Mouse (Mus musculus) liver, postnatal 0 days (tissue): ENCODE results near the gene 4921524J17Rik. TPM values are rescaled to one million over a fixed set of nuclear protein-coding genes. Genes with fewer than 3 reads are reported as not detected.

ENCODE experiments used
- ATAC-seq: fragments of 200-750 bp; cut with Nextera tagmentation; 2 replicates; pipeline ENCODE4 v1.8.0; 2017; ENCODE audit warnings: mild to moderate bottlenecking, moderate library complexity
- DNase-seq: peaks from one replicate; pipeline ENCODE4 v3.0.0-alpha.2; 2016
- H3K27ac ChIP-seq: fragments of 300-500 bp; sonication (generic); 2 replicates; pipeline ENCODE4 v1.5.1; 2014; ENCODE audit warnings: antibody characterized with exemption, moderate library complexity, mild to moderate bottlenecking, low read depth
- H3K27me3 ChIP-seq: fragments of 300-500 bp; sonication (generic); 2 replicates; pipeline ENCODE4 v1.6.1; 2014; ENCODE audit warnings: low read length, control low read depth, mixed read lengths; ENCODE audit not compliant: insufficient read depth
- H3K36me3 ChIP-seq: fragments of 300-500 bp; sonication (generic); replicated peaks from 2 replicates; pipeline ENCODE4 v1.6.1; 2014; ENCODE audit warnings: mild to moderate bottlenecking, control low read depth, low read length, moderate library complexity, mixed read lengths; ENCODE audit not compliant: insufficient read depth
- H3K4me1 ChIP-seq: fragments of 300-500 bp; sonication (generic); 2 replicates; pipeline ENCODE4 v1.6.1; 2014; ENCODE audit warnings: antibody characterized with exemption, mild to moderate bottlenecking, control low read depth; ENCODE audit not compliant: insufficient read depth
- H3K4me2 ChIP-seq: fragments of 300-500 bp; sonication (generic); 2 replicates; pipeline ENCODE4 v1.6.1; 2014; ENCODE audit warnings: low read depth, mild to moderate bottlenecking, low read length, moderate library complexity, mixed read lengths
- H3K4me3 ChIP-seq: fragments of 300-500 bp; sonication (generic); 2 replicates; pipeline ENCODE4 v1.5.1; 2014; ENCODE audit warnings: low read depth, low read length
- H3K9ac ChIP-seq: fragments of 300-500 bp; sonication (generic); replicated peaks from 2 replicates; pipeline ENCODE4 v1.6.1; 2014; ENCODE audit warnings: mild to moderate bottlenecking, moderate library complexity
- H3K9me3 ChIP-seq: fragments of 300-500 bp; sonication (generic); 2 replicates; pipeline ENCODE4 v1.6.1; 2016; ENCODE audit warnings: mild to moderate bottlenecking, control low read depth, low read length, mixed read lengths
- CTCF ChIP-seq: sonication (generic); IDR thresholded peaks from 2 replicates; pipeline ENCODE4 v1.5.1; 2016; ENCODE audit warnings: antibody characterized with exemption, low read depth
- EP300 ChIP-seq: IDR thresholded peaks from 2 replicates; pipeline ENCODE4 v1.6.1; 2016; ENCODE audit warnings: antibody characterized with exemption, low read depth, mild to moderate bottlenecking
- WGBS: fragments of 180-500 bp; shearing (Covaris S2); extraction: QIAGEN DNeasy Blood & Tissue Kit; methylation state at CpG from one replicate; pipeline ENCODE4 v1.1.7; 2014; ENCODE audit not compliant: insufficient replicate concordance; 5-methylcytosine and 5-hydroxymethylcytosine counted together
- polyA plus RNA-seq: library from polyadenylated mRNA; unstranded; fragments of >200 nt; fragmentation: Nextera tagmentation; extraction: Ambion mirVana; gene quantifications from 2 replicates; pipeline ENCODE4 v1.2.1, GENCODE M21; 2015

4921524J17Rik gene
- polyA plus RNA-seq, 1 experiment from 2014 or later, result 16.5 TPM

DNA sequence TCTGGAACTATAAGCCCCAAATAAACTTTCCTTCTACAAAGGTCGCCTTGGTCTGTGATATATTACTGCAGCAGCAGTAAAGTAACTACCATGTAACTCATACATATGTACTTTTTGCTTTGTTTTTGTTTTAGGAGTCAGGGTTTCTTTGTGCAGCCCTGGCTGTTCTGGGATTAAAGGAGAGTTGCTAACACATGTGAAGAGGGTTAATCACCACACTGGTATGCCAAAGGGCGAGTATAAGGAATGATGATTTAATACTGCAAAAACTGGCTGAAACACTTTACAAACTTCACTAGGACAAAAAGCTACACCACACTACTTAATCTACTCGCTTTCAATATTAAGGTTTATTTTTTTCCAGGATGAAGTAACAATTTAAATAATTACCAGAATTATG, 24.1 kb downstream of the 4921524J17Rik start:
- 66% methylated on average over 3 of the region's 3 CpGs for WGBS
- TF ChIP-seq CTCF, result no peak
- no peak for TF ChIP-seq EP300
- Histone ChIP-seq H3K27me3 (no peaks in the 10 kb centered on the region), H3K9me3 (no peaks in the 10 kb centered on the region), H3K36me3 (peaks cover 3% of the 10 kb centered on the region; the same call in 1 of the 2 replicates), H3K4me2 (peak overlapping the region; percentile 35; the same call in 1 of the 2 replicates), H3K9ac (no peak overlapping the region), H3K4me1 (peaks cover 8% of the 10 kb centered on the region), H3K4me3 (no peak overlapping the region), H3K27ac (0 out of 2 replicates have a peak overlapping the region, but pooled peaks have one; percentile 16)
- no peak for DNase-seq
- ATAC-seq, result no peak

DNA sequence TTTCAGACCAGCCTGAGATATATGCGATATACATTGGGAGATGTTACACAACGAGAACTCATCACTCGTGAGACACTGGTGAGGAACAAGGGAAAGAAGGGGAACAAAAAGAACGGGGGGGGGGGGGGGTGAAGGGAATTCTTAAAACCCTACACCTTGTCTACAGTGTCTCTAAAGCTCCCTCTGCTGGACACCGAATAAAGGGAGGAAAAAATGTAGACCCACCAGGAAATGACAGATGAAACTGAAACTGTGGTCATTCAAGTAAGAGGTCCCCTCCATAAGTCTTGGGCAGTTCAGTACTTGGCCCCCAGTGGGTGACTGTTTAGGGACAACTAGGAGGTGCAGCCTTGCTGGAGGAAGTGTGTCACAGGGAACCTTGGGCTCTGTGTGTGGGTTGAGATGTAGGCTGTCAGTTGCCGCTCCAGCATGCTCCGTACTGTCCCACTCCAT, 24.6 kb downstream of the 4921524J17Rik start:
- WGBS, result 48% methylated on average over 7 of the region's 7 CpGs
- ATAC-seq (peak; percentile 27; the same call in 1 of the 2 replicates), DNase-seq (peak; percentile 39)
- H3K4me2 ChIP-seq, result peak overlapping the region; percentile 35; the same call in 1 of the 2 replicates
- no peaks in the 10 kb centered on the region for H3K27me3 ChIP-seq
- H3K4me1 ChIP-seq, result peaks cover 8% of the 10 kb centered on the region
- H3K9me3 ChIP-seq, result no peaks in the 10 kb centered on the region
- H3K27ac ChIP-seq, result 0 out of 2 replicates have a peak overlapping the region, but pooled peaks have one; percentile 16
- no peak overlapping the region for H3K4me3 ChIP-seq
- peaks cover 3% of the 10 kb centered on the region; the same call in 1 of the 2 replicates for H3K36me3 ChIP-seq
- TF ChIP-seq EP300 (no peak), CTCF (peak; percentile 68)
- no peak overlapping the region for H3K9ac ChIP-seq

DNA sequence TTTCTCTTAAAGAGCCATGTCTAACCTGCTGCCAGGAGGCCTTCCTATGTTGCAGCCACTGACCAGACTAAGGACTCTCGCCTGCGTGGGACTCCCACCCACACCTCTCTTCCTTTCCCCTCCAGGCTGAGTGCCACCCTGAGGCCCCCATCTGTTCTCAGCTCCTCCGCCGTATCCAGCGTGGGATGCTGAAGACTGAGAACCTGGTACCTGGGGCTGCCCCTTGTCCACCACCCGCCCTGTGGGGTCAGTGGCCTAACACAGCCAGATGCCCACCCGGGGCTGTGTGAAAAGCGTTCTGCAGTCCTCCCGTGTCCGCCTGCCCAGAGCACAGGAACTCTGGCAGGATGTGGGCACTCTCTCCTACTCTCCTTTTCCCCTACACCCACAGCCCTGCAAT, 26.7 kb downstream of the 4921524J17Rik start:
- no peak for ATAC-seq
- no peak for TF ChIP-seq CTCF
- TF ChIP-seq EP300, result no peak
- Histone ChIP-seq H3K4me2 (no peak overlapping the region), H3K36me3 (peaks cover 3% of the 10 kb centered on the region; the same call in 1 of the 2 replicates), H3K4me1 (peaks cover 8% of the 10 kb centered on the region), H3K27me3 (no peaks in the 10 kb centered on the region), H3K9me3 (no peaks in the 10 kb centered on the region), H3K9ac (no peak overlapping the region), H3K27ac (no peak overlapping the region), H3K4me3 (no peak overlapping the region)
- no peak for DNase-seq
- 67% methylated on average over 10 of the region's 10 CpGs for WGBS

DNA sequence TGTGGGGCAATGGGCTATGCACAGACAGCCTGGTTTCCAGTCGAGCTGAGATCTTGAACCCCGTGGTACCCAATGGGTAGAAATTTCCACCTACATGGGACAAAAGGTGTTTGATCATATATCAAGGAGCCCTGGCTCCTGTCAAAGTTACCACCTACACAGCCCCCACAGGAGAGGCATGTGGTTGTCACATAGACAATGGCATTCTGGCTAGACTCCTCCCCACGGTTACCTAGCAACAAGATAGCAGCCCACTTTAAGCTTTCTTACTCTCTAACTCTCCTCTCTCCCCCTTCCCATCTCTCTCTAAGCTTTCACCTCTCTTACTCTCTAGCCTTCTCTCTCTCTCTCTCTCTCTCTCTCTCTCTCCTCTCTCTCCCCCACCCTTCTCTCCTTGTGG, 27.2 kb downstream of the 4921524J17Rik start:
- H3K27ac ChIP-seq, result no peak overlapping the region
- no peak overlapping the region for H3K9ac ChIP-seq
- ATAC-seq (no peak), DNase-seq (no peak)
- WGBS, result 57% methylated on average over 3 of the region's 3 CpGs
- no peaks in the 10 kb centered on the region for H3K9me3 ChIP-seq
- H3K4me1 ChIP-seq, result peaks cover 8% of the 10 kb centered on the region
- 0 out of 2 replicates have a peak, but pooled peaks cover under 1% of the 10 kb centered on the region for H3K36me3 ChIP-seq
- TF ChIP-seq CTCF (no peak), EP300 (no peak)
- no peak overlapping the region for H3K4me3 ChIP-seq
- no peaks in the 10 kb centered on the region for H3K27me3 ChIP-seq
- no peak overlapping the region for H3K4me2 ChIP-seq

DNA sequence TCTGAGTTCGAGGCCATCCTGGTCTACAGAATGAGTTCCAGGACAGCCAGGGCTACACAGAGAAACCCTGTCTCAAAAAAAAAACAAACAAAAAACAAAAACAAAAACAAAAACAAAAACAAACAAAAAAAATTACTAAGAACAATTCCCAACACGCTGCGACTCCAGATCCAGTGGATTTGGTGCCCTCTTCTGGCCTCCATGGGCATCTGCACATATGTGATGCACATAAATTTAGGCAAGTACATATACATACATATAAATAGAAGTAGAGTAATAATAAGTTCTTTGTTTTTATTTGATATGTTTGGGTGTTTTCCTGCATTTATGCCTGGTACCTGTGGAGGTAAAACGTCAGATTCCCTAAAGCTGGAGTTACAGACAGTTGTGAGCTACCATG, 34.1 kb downstream of the 4921524J17Rik start:
- ATAC-seq (no peak), DNase-seq (no peak)
- no peak for TF ChIP-seq EP300
- peak; percentile 47 for TF ChIP-seq CTCF
- H3K4me1 ChIP-seq, result peaks cover 23% of the 10 kb centered on the region
- no peaks in the 10 kb centered on the region for H3K36me3 ChIP-seq
- 86% methylated on average over 4 of the region's 4 CpGs for WGBS
- H3K4me3 ChIP-seq, result no peak overlapping the region
- no peaks in the 10 kb centered on the region for H3K9me3 ChIP-seq
- no peaks in the 10 kb centered on the region for H3K27me3 ChIP-seq
- H3K27ac ChIP-seq, result no peak overlapping the region
- H3K4me2 ChIP-seq, result no peak overlapping the region
- H3K9ac ChIP-seq, result no peak overlapping the region

DNA sequence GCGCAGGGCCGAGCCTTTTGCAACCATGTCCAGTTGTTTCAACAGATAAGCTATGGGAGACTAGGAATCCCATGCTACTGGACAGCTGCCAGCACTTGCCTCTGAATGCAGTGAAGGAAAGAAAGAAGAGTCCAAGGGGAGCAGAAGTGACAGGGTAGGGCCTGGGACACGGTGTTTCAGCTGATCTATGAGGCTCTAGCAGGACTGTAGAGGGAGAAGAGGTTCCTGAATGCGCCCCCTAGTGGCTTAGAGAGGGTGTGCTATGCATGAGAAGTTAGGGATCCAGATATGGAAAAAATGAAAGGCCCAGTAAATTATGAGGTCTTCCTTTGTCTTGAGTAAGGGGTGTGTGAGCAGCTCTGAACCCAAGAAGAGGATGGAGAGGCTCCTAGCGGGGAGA, 35.1 kb downstream of the 4921524J17Rik start:
- TF ChIP-seq CTCF, result peak; percentile 93
- no peak for TF ChIP-seq EP300
- DNase-seq, result peak; percentile 79
- Histone ChIP-seq H3K27ac (peak overlapping the region; percentile 19; the same call in 1 of the 2 replicates), H3K27me3 (no peaks in the 10 kb centered on the region), H3K4me2 (0 out of 2 replicates have a peak overlapping the region, but pooled peaks have one; percentile 47), H3K4me3 (no peak overlapping the region), H3K36me3 (no peaks in the 10 kb centered on the region), H3K9me3 (no peaks in the 10 kb centered on the region), H3K4me1 (peaks cover 23% of the 10 kb centered on the region), H3K9ac (no peak overlapping the region)
- WGBS, result 41% methylated on average over 5 of the region's 5 CpGs
- peak; percentile 72 for ATAC-seq
